Mouse (Mus musculus) liver, embryonic 14.5 days (tissue): ENCODE data around the gene Abcf2. TPM values are rescaled to one million over a fixed set of nuclear protein-coding genes. Genes with fewer than 3 reads are reported as not detected.

Experiments
- ATAC-seq: fragments of 200-750 bp; cut with Nextera tagmentation; 2 replicates; pipeline ENCODE4 v1.8.0; 2017; ENCODE audit warnings: moderate number of reproducible peaks, mild to moderate bottlenecking, moderate library complexity; ENCODE audit not compliant: insufficient read depth
- DNase-seq, 3 experiments: peaks; one replicate each; pipeline ENCODE4 v3.0.0-alpha.2; 2012 to 2013; ENCODE audit warnings: low read depth in 3 of 3, low spot score in 3 of 3
- H3K27ac ChIP-seq: fragments of 300-500 bp; sonication (generic); 2 replicates; pipeline ENCODE4 v1.5.1; 2014; ENCODE audit warnings: moderate library complexity, mild to moderate bottlenecking, control low read depth, inconsistent platforms
- H3K27me3 ChIP-seq: fragments of 300-500 bp; sonication (generic); 2 replicates; pipeline ENCODE4 v1.6.1; 2014; ENCODE audit warnings: mild to moderate bottlenecking, low read length, moderate library complexity; ENCODE audit not compliant: control insufficient read depth, insufficient read depth
- H3K36me3 ChIP-seq: fragments of 300-500 bp; sonication (generic); replicated peaks from 2 replicates; pipeline ENCODE4 v1.6.1; 2014; ENCODE audit warnings: low read depth; ENCODE audit not compliant: control insufficient read depth, insufficient read depth
- H3K4me1 ChIP-seq, 2 experiments: fragments of 200-500 bp in 1 of 2; fragments of 300-500 bp in 1 of 2; sonication (generic) in 1 of 2; replicated peaks; 2 replicates each; pipeline ENCODE4 v1.6.1; 2012 to 2014; ENCODE audit warnings: antibody characterized with exemption in 1 of 2, inconsistent platforms in 1 of 2, low read length in 1 of 2; ENCODE audit not compliant: control insufficient read depth in 2 of 2, insufficient read depth in 2 of 2
- H3K4me2 ChIP-seq: fragments of 300-500 bp; sonication (generic); 2 replicates; pipeline ENCODE4 v1.6.1; 2014; ENCODE audit warnings: low read depth, mild to moderate bottlenecking, control low read depth, moderate library complexity
- H3K4me3 ChIP-seq, 2 experiments: fragments of 200-500 bp in 1 of 2; fragments of 300-500 bp in 1 of 2; sonication (generic) in 1 of 2; 2 replicates each; pipeline ENCODE4 v1.5.1; 2012 to 2014; ENCODE audit warnings: low read depth in 2 of 2, low read length in 2 of 2, mild to moderate bottlenecking in 2 of 2, control low read depth in 1 of 2, inconsistent platforms in 1 of 2, moderate library complexity in 1 of 2; ENCODE audit not compliant: insufficient read depth in 1 of 2
- H3K9ac ChIP-seq: fragments of 300-500 bp; sonication (generic); replicated peaks from 2 replicates; pipeline ENCODE4 v1.6.1; 2014; ENCODE audit warnings: mild to moderate bottlenecking, control low read depth, moderate library complexity
- H3K9me3 ChIP-seq: fragments of 300-500 bp; sonication (generic); 2 replicates; pipeline ENCODE4 v1.6.1; 2016; ENCODE audit warnings: low read length, mixed read lengths; ENCODE audit not compliant: control insufficient read depth
- CTCF ChIP-seq: IDR thresholded peaks from 2 replicates; pipeline ENCODE4 v1.5.1; 2016; ENCODE audit warnings: antibody characterized with exemption, low read depth, control low read depth
- EP300 ChIP-seq: IDR thresholded peaks from 2 replicates; pipeline ENCODE4 v1.6.1; 2016; ENCODE audit warnings: antibody characterized with exemption, low read depth
- WGBS: fragments of 180-500 bp; shearing (Covaris S2); extraction: QIAGEN DNeasy Blood & Tissue Kit; methylation state at CpG from one replicate; pipeline ENCODE4 v1.1.7; 2014; ENCODE audit not compliant: insufficient replicate concordance; 5-methylcytosine and 5-hydroxymethylcytosine counted together
- polyA plus RNA-seq, 2 experiments: library from polyadenylated mRNA; depleted of rRNA in 1 of 2; stranded (reverse) in 1 of 2; unstranded in 1 of 2; fragments of >200 nt; fragmentation: Nextera tagmentation in 1 of 2; extraction: Ambion mirVana in 1 of 2; gene quantifications; 2 replicates each; pipeline versions ENCODE4 v1.2.1 to v1.2.3; 2012 to 2014

Gene Abcf2
- polyA plus RNA-seq, 2 experiments, result 33.6 to 50.9 TPM

GRCm38 (mm10) chr5:24605321-24605979, 28.2 kb upstream of the Abcf2 start:
- no peak overlapping the region for H3K27ac ChIP-seq
- DNase-seq, result no peak
- H3K36me3 ChIP-seq, result no peaks in the 10 kb centered on the region
- H3K4me1 ChIP-seq, result 0 out of 4 replicates have a peak, but pooled peaks cover 0 to 3% of the 10 kb centered on the region in 2 experiments
- TF ChIP-seq CTCF, result no peak
- no peak for TF ChIP-seq EP300
- no peak overlapping the region for H3K9ac ChIP-seq
- no peak for ATAC-seq
- WGBS, result 24% methylated on average over 6 of the region's 6 CpGs
- peaks cover 59% of the 10 kb centered on the region for H3K27me3 ChIP-seq
- peak overlapping the region; percentile 43; the same call in 1 of the 2 replicates for H3K4me2 ChIP-seq
- H3K4me3 ChIP-seq, result no peak overlapping the region
- H3K9me3 ChIP-seq, result no peaks in the 10 kb centered on the region

GRCm38 (mm10) chr5:24604656-24605100, 27.4 kb upstream of the Abcf2 start:
- 1% methylated on average over 46 of the region's 46 CpGs for WGBS
- no peak for DNase-seq
- ATAC-seq, result peak; percentile 54; the same call in 1 of the 2 replicates
- Histone ChIP-seq H3K4me3 (peak overlapping the region; percentile 25 to 50; a peak in 3 of 4 replicates), H3K27me3 (peaks cover 67% of the 10 kb centered on the region), H3K36me3 (no peaks in the 10 kb centered on the region), H3K27ac (no peak overlapping the region), H3K9ac (no peak overlapping the region), H3K4me1 (0 out of 4 replicates have a peak, but pooled peaks cover 0 to 3% of the 10 kb centered on the region in 2 experiments), H3K9me3 (no peaks in the 10 kb centered on the region), H3K4me2 (peak overlapping the region; percentile 43)
- TF ChIP-seq CTCF, result 0 out of 2 replicates have a peak, but pooled peaks have one; percentile 9
- TF ChIP-seq EP300, result no peak

GRCm38 (mm10) chr5:24604080-24604655, 26.9 kb upstream of the Abcf2 start:
- H3K27me3 ChIP-seq, result peaks cover 72% of the 10 kb centered on the region
- no peak overlapping the region for H3K27ac ChIP-seq
- 26% methylated on average over 12 of the region's 12 CpGs for WGBS
- ATAC-seq, result no peak
- no peak for DNase-seq
- H3K4me3 ChIP-seq, result peak overlapping the region in 1 of 2 experiments; percentile 50; a peak in 3 of 4 replicates
- no peaks in the 10 kb centered on the region for H3K9me3 ChIP-seq
- peak overlapping the region; percentile 43 for H3K4me2 ChIP-seq
- H3K4me1 ChIP-seq, result 0 out of 4 replicates have a peak, but pooled peaks cover 0 to 3% of the 10 kb centered on the region in 2 experiments
- H3K36me3 ChIP-seq, result no peaks in the 10 kb centered on the region
- no peak overlapping the region for H3K9ac ChIP-seq
- TF ChIP-seq CTCF (no peak), EP300 (no peak)

GRCm38 (mm10) chr5:24603431-24604010, 26.3 kb upstream of the Abcf2 start:
- Histone ChIP-seq H3K27ac (no peak overlapping the region), H3K4me1 (0 out of 4 replicates have a peak, but pooled peaks cover 0 to 3% of the 10 kb centered on the region in 2 experiments), H3K9me3 (no peaks in the 10 kb centered on the region), H3K27me3 (peaks cover 79% of the 10 kb centered on the region), H3K9ac (no peak overlapping the region), H3K4me3 (no peak overlapping the region), H3K36me3 (no peaks in the 10 kb centered on the region), H3K4me2 (no peak overlapping the region)
- TF ChIP-seq CTCF (no peak), EP300 (no peak)
- ATAC-seq, result no peak
- 50% methylated on average over 8 of the region's 8 CpGs for WGBS
- DNase-seq, result no peak
